Mouse (Mus musculus) adrenal gland, postnatal 14 days (tissue): ENCODE measurements around the gene Fars2. TPM values are rescaled to one million over a fixed set of nuclear protein-coding genes. Genes with fewer than 3 reads are reported as not detected.

Experiments
- DNase-seq: peaks from one replicate; pipeline ENCODE4 v3.0.0; 2021; ENCODE audit warnings: mixed read lengths
- total RNA-seq: library from RNA; stranded (reverse); gene quantifications from 2 replicates; pipeline ENCODE4 v1.2.3, GENCODE M21; 2021

The Fars2 gene
- total RNA-seq, 1 experiment from 2014 or later = 83.6 TPM

GRCm38 (mm10) chr13:36683581-36683980 lies 566.4 kb downstream of the Fars2 start:
- DNase-seq = no peak

GRCm38 (mm10) chr13:36695516-36696201 lies 578.4 kb downstream of the Fars2 start:
- peak; percentile 73 for DNase-seq

- DNase-seq = peak; percentile 92
Observed at GRCm38 (mm10) chr13:36696351-36696771, 579.1 kb downstream of the Fars2 start.

- DNase-seq = no peak
Observed at GRCm38 (mm10) chr13:36707088-36707690, 590.0 kb downstream of the Fars2 start.

- no peak for DNase-seq
Observed at GRCm38 (mm10) chr13:36714101-36714500, 596.9 kb downstream of the Fars2 start.

GRCm38 (mm10) chr13:36716708-36717107 lies 599.5 kb downstream of the Fars2 start:
- no peak for DNase-seq

- DNase-seq = no peak
Observed at GRCm38 (mm10) chr13:36717376-36717775, 600.2 kb downstream of the Fars2 start.

- no peak for DNase-seq
Observed at GRCm38 (mm10) chr13:36720297-36721017, 603.2 kb downstream of the Fars2 start.

GRCm38 (mm10) chr13:36722309-36722708 lies 605.1 kb downstream of the Fars2 start:
- no peak for DNase-seq

- no peak for DNase-seq
Observed at GRCm38 (mm10) chr13:36723726-36724300, 606.6 kb downstream of the Fars2 start.

GRCm38 (mm10) chr13:36724533-36725470 lies 607.6 kb downstream of the Fars2 start:
- DNase-seq = peak; percentile 23

- DNase-seq = no peak
Observed at GRCm38 (mm10) chr13:36725881-36726280, 608.7 kb downstream of the Fars2 start.

- no peak for DNase-seq
Observed at GRCm38 (mm10) chr13:36726551-36726950, 609.3 kb downstream of the Fars2 start.

- DNase-seq = no peak
Observed at GRCm38 (mm10) chr13:36726951-36727778, 610.0 kb downstream of the Fars2 start.

- no peak for DNase-seq
Observed at GRCm38 (mm10) chr13:36727779-36728470, 610.7 kb downstream of the Fars2 start.

- no peak for DNase-seq
Observed at GRCm38 (mm10) chr13:36728509-36728908, 611.3 kb downstream of the Fars2 start.

GRCm38 (mm10) chr13:36729731-36730340 lies 612.6 kb downstream of the Fars2 start:
- DNase-seq = no peak

GRCm38 (mm10) chr13:36730341-36730761 lies 613.1 kb downstream of the Fars2 start:
- no peak for DNase-seq
